Mouse (Mus musculus): ENCODE measurements around the gene Gm10320.

The Gm10320 gene

DNA sequence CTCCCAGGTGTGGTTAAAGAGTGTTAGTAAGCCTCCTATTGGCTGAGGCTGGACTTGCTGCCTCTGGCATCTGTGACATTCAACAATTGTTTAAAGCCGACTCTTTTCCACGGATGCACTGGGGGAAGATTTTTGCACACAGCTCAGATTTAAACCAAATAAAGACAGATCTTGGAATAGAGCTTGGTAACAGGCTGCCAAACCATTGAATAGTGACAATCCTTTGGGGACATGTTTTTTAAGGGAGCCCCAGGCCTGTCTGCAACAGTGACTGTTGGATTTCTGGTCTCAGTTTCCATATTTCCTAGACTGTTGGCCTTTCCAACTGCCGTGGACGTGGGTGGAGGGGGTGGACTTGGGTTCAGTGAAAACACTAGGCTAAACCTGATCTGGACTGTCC, 21.9 kb downstream of the Gm10320 start:
- no peak for DNase-seq (ENCODE audit: low read depth)

DNA sequence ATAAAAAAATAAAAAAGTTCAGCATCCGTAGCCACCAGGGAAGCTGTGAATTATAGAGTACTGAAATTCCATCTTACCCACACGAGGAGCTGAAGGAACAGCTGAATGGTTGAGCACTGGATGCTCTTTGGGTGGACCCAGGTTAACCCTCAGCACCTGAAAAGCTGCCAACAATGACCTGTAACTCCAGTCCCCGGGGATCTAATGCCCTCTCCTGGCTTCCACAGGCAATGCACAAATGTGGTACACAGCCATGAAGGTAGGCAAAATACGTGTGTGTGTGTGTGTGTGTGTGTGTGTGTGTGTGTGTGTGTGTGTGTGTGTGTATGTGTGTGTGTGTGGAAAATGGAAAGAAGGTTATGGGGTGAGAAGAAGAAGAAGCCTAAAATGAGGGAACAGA, 30.3 kb downstream of the Gm10320 start:
- DNase-seq (ENCODE audit: low read depth): no peak

DNA sequence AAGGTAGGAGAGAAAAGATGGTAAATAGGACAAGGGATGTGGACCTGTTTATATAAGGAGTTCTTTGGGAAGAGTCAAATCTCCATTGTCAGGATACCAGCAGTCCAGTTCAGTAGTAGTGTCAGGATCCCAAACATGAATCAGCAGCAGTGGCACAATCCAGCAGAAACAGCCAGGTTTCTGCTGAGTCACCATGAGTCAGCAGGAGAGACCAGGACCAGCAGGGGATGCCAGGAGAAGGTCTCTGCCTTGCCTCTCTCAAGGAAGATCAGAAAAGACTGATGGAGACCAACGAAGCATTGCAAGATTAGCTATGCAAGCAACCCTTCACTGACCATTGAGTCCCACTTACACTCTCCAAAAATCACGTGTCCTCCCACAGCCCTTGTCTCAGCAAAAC, 35.4 kb downstream of the Gm10320 start:
- no peak for DNase-seq (ENCODE audit: low read depth)

DNA sequence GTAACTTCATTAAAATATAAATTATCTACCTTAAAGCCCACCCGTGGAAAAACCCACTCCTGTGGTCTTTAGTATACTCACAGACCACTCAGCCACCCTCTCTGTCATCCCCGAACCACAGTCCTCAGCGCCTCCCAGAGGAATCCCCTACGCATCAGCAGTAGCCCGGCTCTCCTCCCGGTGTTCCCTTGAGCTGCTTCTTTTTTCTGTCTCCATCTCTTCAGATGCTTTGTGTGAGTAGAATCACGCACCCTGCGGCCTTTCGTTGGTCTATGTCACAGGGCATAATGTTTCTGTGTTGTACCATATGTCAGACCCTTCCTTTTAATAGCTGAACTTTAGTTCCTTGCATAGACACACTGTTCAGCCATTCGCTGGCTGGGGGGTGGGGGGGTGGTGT, 36.2 kb downstream of the Gm10320 start:
- no peak for DNase-seq (ENCODE audit: low read depth)

DNA sequence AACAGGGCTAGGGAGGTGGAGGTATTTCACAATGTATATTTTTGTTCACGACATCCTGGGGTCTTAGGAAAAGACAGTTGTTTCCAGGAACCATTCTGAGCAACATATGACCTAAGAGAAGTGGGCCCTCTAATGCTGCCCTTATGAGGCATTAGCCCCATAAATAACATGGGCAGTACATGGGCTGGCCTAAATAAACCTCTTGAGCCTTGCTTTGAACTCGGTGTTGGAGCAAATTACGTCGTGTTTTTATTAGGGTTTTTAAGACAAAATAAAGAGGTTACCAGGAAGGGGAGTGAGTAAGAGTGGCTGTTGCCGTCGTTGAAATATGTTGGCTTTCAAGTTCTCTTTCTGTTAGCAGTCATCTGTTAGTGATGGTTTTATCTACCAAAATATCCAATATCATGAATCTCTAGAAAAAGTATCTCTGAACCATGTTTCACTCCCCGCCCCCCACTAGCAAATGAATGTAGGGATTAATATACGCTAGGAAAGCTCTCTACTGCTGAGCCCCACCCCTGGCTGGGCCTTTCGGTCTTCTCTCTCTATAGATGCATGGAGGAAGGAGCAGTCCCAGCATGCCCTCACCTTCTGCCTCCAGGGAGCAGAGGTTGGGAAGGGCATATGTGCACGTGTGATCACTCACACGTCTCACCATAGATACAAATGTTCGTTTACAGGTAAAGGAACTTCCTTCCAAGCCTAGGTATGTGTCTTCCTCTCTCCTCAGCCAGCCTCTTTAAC, 37.4 kb downstream of the Gm10320 start:
- no peak for DNase-seq (ENCODE audit: low read depth)

DNA sequence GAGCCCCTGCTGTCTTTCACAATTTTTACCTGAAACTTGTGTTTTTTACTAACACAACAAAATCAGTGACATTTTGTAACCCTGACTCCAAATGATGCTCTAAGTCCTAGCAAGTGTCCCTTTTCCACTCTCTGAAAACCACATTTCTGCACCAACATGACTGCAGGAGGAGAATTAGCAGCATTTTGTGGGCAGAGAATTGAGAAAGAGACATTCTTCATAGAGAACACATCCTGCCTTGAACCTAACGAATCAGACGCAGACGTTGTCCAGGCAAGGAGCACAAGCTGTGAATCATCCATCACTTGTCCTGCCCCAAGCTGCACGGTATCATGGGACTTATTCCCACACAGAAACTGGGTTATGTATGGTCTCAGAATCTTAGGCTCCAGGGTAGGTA, 38.7 kb downstream of the Gm10320 start:
- DNase-seq (ENCODE audit: low read depth): no peak

DNA sequence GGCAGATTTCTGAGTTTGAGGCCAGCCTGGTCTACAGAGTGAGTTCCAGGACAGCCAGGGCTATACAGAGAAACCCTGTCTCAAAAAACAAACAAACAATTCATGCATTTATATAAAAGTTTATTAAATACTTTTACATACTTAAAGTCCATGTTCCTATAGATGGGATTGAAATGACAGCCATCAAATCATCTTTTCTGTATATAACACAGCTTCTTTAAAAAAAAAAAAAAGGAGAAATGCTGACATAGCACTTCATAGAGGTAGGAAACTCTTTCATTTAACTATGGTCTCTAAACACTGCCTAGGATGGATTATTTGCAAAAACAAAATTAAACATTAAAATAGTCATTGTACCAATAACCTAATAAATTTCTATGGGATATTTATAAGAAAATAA, 43.1 kb downstream of the Gm10320 start:
- DNase-seq (ENCODE audit: low read depth): no peak

DNA sequence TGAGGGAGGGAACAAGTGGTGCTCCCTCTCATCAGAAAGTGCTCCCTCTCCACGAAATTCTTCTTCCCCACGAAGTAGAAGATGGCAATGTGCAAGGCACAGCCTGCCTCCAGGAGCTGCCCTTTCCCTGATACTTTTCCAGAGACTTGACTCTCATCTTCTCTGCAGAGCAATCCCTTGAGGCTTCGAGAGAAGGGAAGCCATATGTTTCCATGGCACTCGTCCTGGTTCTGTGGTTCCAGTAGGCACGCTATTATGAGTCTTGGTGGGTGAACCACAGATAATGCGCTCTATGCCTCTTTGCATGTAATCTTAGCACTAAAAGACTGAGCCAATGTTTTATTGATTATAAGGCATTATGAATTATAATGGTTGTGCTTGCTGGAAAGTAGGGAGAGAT, 44.1 kb downstream of the Gm10320 start:
- DNase-seq (ENCODE audit: low read depth): no peak

DNA sequence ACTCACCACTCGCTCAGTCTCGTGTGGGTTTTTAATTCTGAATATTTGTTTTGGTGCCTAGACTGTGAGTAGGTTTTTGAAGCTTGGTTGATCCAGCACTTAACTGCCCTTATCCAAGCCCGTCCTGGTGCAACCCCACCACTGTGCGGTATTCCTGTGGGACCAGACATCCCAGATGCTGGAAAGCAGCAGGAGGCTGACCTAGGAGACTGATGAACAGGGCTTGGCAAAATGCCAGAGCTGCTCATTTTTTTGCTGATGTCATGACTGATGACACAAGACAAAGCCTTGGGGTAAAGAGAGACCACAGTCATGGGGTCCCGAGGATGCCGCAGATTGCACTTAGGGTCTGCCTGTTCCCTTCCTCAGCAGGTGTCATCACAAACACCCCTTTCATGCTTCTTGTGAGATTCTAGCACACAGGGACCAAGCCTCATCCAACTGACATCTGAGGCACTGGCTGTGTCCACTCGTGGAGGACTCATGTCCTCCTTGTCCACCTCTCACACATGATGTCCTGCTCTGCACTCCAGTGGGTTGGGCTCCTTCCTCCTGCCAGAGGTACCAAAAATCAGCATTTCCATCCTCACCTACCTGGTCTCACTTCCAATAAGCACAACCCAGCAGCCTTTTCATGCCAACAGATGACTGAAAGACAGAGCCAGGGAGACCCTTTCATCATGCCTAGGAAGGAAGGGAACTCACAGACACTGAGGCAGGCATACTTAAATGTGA, 46.2 kb downstream of the Gm10320 start:
- no peak for DNase-seq (ENCODE audit: low read depth)

DNA sequence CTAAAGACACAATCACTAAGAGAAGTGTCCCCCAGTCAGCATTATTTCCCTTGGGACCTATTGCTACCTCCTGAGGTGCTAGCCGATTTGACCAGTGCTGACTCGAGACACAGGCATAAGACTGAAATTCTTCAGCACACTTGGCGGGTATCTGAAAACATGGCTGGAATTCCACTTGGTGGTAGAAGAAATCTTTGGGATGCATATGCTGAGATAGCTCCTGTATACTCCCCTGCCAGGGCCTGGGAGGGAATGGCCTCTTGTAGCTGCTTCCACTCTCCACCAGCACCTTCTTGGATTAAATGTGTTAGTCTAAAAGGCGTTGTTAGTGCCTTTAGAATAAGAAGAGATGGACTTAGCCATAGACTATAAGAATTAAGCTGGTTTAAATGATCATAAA, 50.8 kb downstream of the Gm10320 start:
- no peak for DNase-seq (ENCODE audit: low read depth)

DNA sequence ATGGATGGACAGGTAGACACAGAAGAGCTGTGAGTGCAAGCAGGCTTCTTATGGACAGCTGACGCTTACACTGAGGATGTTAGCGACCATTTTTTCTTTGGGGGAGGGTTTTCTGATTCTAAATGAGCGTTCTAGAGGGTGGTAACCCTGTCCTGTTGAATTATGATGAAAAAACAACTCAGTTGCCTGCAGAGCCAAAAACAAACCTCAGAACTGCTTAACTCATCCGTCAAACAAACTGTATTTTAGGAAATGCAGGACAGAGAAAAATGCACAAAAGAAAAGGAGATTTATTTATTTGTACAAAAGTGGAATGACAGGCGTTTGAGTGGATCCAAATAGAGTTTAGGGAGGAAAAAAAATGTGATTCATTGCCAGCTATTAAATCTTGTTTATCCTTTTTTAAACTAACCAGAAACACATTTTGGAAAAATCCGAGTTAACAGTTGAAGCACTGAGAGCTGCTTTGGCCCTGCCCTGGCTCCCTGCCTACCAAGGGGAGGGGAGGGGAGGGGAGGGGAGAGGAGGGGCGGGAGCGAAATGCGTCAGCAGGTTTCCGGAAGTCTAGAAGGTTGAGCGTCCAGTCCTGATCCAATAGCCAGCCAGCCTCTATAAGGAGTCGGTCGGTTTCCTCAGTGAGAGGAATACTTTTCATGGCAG, 51.4 kb downstream of the Gm10320 start:
- DNase-seq (ENCODE audit: low read depth): no peak

Data from induced T-regulatory cell, adult 2 months (primary cell).